Mouse (Mus musculus) liver, embryonic 16.5 days (tissue): ENCODE data around the gene Pemt. TPM values are rescaled to one million over a fixed set of nuclear protein-coding genes. Genes with fewer than 3 reads are reported as not detected.

ENCODE experiments used
- ATAC-seq: fragments of 200-750 bp; cut with Nextera tagmentation; 2 replicates; pipeline ENCODE4 v1.8.0; 2017; ENCODE audit warnings: low read depth, mild to moderate bottlenecking, moderate number of reproducible peaks, moderate library complexity
- H3K27ac ChIP-seq: fragments of 300-500 bp; sonication (generic); 2 replicates; pipeline ENCODE4 v1.5.1; 2014; ENCODE audit warnings: mild to moderate bottlenecking, low read length
- H3K27me3 ChIP-seq: fragments of 300-500 bp; sonication (generic); 2 replicates; pipeline ENCODE4 v1.6.1; 2014; ENCODE audit warnings: low read depth, low read length, mixed read lengths; ENCODE audit not compliant: control insufficient read depth, insufficient read depth
- H3K36me3 ChIP-seq: fragments of 300-500 bp; sonication (generic); 2 replicates; pipeline ENCODE4 v1.6.1; 2014; ENCODE audit warnings: mild to moderate bottlenecking; ENCODE audit not compliant: control insufficient read depth, insufficient read depth
- H3K4me1 ChIP-seq: fragments of 300-500 bp; sonication (generic); 2 replicates; pipeline ENCODE4 v1.6.1; 2014; ENCODE audit warnings: low read depth, low read length, mixed read lengths; ENCODE audit not compliant: control insufficient read depth
- H3K4me2 ChIP-seq: fragments of 300-500 bp; sonication (generic); 2 replicates; pipeline ENCODE4 v1.6.1; 2014; ENCODE audit warnings: low read depth, low read length, mixed read lengths
- H3K4me3 ChIP-seq: fragments of 300-500 bp; sonication (generic); 2 replicates; pipeline ENCODE4 v1.5.1; 2014; ENCODE audit warnings: low read depth, mild to moderate bottlenecking, low read length
- H3K9ac ChIP-seq: fragments of 300-500 bp; sonication (generic); 2 replicates; pipeline ENCODE4 v1.6.1; 2014; ENCODE audit warnings: low read depth, low read length
- H3K9me3 ChIP-seq: fragments of 300-500 bp; sonication (generic); replicated peaks from 2 replicates; pipeline ENCODE4 v1.6.1; 2016; ENCODE audit warnings: low read length; ENCODE audit not compliant: control insufficient read depth
- WGBS: fragments of 180-500 bp; shearing (Covaris S2); extraction: QIAGEN DNeasy Blood & Tissue Kit; methylation state at CpG from one replicate; pipeline ENCODE4 v1.1.7; 2014; ENCODE audit not compliant: insufficient replicate concordance; 5-methylcytosine and 5-hydroxymethylcytosine counted together
- polyA plus RNA-seq: library from polyadenylated mRNA; unstranded; fragments of >200 nt; fragmentation: Nextera tagmentation; extraction: Ambion mirVana; gene quantifications from 2 replicates; pipeline ENCODE4 v1.2.1, GENCODE M21; 2015

Pemt gene
- polyA plus RNA-seq, result 43.1 and 63.2 TPM in 2 replicates

DNA sequence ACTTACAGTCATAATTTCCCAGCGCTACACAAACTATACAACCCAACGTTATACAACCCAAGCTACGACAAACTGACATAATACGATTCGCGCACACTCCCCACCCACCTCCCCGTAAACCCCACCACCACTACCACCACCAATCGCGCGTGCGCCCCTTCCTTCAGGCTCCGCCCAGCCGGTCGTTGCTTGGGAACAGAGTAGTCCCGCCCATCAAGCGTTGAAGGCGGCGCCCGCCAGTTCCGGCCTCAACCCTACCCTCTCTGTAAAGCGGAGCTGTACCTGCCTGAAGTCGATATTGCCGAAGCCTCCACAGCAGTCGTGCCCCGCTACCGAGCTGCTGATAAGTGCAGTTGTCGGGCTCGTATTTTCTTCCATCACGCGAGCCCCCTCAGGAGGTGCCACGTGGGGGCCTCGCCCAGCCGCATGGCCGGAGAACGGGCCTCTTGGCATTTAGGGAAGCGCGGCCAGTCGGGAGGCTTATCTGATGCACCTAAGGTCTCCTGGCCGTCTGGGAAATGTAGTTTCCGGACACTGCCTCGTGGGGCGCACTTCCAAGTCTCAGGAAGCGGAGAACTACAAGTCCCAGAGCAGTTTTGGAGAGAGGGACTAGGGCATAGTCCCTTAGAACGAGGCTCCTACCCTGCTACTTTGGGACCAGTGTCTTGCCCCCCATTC is at the start of gene Pemt:
Gene Pemt (minus strand): TSS at position 432 of the 678 bp plus-strand sequence.
- peak within 1 kb of the TSS; percentile 70 for H3K9ac ChIP-seq
- H3K27ac ChIP-seq, result peak within 1 kb of the TSS; percentile 88
- ATAC-seq, result peak; percentile 96
- H3K4me3 ChIP-seq, result peak within 1 kb of the TSS; percentile 71
- H3K4me1 ChIP-seq, result peaks cover 13% of the 10 kb centered on the region
- H3K4me2 ChIP-seq, result peak within 1 kb of the TSS; percentile 96
- H3K9me3 ChIP-seq, result no peaks in the 10 kb centered on the region
- no peaks in the 10 kb centered on the region for H3K36me3 ChIP-seq
- H3K27me3 ChIP-seq, result no peaks in the 10 kb centered on the region
- under 1% methylated on average over 44 of the region's 44 CpGs for WGBS

DNA sequence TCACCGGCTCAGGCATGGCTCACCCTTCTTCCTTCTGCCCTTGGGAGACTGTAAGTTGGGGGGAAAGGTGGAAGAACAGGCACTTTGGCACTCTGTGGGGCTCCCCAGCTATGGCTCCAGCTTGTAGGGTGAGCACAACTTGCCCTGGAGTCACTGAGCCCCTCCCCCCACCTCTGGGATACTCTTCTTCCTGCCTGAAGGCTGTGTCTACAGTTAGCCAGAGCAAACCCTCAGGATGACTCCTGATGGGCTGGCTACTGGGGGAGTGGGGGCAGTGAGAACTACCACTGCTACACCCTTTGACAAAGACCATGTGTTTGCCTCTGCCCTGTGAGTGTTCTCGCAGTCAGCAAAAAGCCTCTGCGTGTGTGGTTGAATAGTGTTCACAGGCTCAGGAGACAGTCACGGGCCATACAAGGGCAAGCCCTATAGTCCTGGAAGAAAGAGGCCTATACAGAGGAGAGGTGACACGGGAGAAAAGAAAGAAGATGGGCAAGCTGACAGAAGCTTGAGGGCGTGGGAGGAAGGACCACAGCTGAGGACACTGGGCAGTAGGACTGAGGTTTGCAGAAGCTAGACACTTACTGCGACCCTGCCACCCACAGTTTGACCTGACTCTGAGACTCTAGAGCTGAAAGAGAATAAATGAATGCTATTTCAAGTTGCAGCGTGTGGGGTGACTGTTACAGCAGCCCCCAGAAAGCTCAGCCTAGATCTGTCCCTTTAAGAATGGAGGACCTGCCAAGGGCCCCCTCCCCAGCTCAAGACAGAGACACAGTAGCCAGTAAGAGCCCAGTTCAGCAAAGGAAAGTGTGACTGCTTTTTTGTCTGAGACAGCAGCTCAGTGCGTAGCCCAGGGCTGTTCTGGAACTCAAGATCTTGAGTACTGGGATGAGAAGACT is 48.9 kb upstream of the Pemt start:
- Histone ChIP-seq H3K4me1 (peaks cover 20% of the 10 kb centered on the region), H3K4me2 (no peak overlapping the region), H3K36me3 (no peaks in the 10 kb centered on the region), H3K9me3 (no peaks in the 10 kb centered on the region), H3K9ac (no peak overlapping the region), H3K27ac (no peak overlapping the region), H3K27me3 (no peaks in the 10 kb centered on the region), H3K4me3 (no peak overlapping the region)
- no peak for ATAC-seq
- 56% methylated on average over 9 of the region's 9 CpGs for WGBS

DNA sequence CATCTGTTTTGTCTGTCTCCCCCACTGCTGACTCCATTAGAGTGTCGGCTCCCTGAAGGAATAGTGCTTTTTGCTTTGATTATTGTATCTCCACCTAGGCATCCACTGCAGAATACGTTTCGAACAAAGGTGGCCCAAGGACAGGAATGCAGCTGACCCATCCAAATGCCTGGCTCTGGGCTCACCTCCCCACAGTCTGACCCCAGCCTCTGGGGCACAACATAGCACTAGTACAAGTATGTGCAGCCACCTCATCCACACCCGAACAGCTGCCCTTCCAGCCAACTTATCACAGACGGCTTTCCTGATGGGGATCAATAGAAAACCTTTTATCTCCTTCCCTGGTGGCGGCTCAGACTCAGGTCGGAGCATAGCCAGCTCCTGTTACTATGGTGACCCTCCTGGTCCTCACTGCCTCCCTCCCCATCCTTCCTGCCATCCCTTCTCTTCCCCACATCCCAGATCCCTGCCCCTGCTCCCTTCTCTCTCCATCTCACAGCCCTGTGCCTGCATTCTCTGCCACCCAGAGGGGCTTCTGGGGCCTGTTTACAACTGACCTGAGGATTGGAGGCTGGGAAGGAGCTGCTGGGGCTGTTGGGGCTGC is 47.8 kb upstream of the Pemt start:
- H3K36me3 ChIP-seq, result no peaks in the 10 kb centered on the region
- 58% methylated on average over 7 of the region's 7 CpGs for WGBS
- no peak overlapping the region for H3K27ac ChIP-seq
- no peak overlapping the region for H3K4me3 ChIP-seq
- peaks cover 12% of the 10 kb centered on the region for H3K4me1 ChIP-seq
- H3K4me2 ChIP-seq, result no peak overlapping the region
- no peaks in the 10 kb centered on the region for H3K27me3 ChIP-seq
- no peak for ATAC-seq
- no peak overlapping the region for H3K9ac ChIP-seq
- no peaks in the 10 kb centered on the region for H3K9me3 ChIP-seq

DNA sequence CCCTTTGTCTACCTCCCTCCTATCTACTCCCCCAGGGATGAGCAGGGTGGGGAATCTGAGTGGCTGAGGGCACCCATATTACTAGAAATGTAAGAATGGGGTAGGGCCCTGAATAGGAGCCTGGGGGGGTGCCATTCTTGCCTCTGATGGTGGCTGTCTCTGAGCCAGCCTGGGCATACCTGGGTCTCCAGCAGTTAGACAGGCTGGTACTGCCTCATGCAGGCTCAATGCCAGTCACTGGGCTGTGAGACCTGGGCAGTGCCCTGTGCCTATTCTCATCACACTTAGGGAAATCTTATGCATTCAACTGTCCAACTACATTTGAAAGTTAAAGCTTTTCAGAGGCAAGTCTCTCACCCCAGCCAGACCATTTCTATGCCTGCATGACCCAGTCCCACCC is 46.9 kb upstream of the Pemt start:
- Histone ChIP-seq H3K9me3 (no peaks in the 10 kb centered on the region), H3K4me1 (peaks cover 12% of the 10 kb centered on the region), H3K36me3 (no peaks in the 10 kb centered on the region), H3K27me3 (no peaks in the 10 kb centered on the region), H3K9ac (no peak overlapping the region), H3K4me3 (no peak overlapping the region), H3K27ac (no peak overlapping the region), H3K4me2 (no peak overlapping the region)
- no peak for ATAC-seq

DNA sequence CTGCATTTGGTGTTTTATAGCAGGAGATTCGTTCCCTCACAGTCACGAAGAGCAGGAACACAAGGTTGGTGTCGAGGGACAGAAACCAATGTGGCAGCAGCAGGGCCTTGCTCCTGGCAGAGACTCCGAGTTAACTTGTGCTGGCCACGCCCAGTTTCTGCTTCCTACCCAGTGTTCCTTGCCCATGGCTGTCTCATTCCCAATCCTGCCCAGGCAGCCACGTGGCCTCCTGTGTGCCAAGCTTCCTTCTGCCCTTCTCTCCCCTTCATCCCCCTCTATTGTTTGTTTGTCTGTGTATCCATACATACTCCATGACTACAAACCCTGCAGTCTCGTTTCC is 45.1 kb upstream of the Pemt start:
- WGBS, result 42% methylated on average over 7 of the region's 7 CpGs
- H3K9me3 ChIP-seq, result no peaks in the 10 kb centered on the region
- H3K27me3 ChIP-seq, result no peaks in the 10 kb centered on the region
- H3K36me3 ChIP-seq, result no peaks in the 10 kb centered on the region
- no peak overlapping the region for H3K27ac ChIP-seq
- peaks cover 12% of the 10 kb centered on the region for H3K4me1 ChIP-seq
- no peak for ATAC-seq
- H3K9ac ChIP-seq, result no peak overlapping the region
- no peak overlapping the region for H3K4me3 ChIP-seq
- H3K4me2 ChIP-seq, result no peak overlapping the region

DNA sequence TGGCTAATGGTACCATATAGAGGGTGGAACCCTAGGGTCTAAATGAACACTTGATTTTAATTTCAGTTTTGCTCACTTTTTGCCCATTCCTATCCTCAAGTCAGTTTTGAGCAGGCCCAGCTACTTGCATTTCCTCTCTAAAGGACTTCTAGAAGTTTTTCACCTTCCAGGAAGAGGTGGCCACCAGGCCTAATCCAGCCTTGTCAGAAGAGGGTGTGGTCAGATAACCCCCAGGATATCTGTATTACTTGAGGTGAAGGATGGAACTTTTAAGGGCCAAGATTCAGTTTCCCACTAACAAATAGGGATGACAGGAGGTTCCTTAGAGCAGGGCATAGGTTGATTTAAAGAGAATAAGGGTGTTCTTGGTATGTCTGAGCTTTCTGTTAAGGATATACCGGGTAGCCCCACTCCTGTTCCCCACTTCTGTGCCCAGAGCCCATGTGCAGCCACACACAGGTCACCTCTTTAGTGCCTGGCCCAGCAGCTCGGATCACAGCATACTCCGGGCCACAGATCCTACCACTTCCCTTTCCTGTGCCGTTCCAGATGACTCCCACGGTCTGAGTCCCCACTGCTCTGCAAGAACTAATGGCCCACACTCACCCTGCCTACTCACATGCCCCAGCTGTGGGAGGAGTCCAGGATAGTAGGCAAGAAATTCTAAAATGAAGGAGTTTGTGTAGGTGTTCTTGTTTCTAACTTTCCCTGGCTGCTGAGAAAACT is 44.6 kb upstream of the Pemt start:
- ATAC-seq, result no peak
- Histone ChIP-seq H3K27ac (no peak overlapping the region), H3K9ac (no peak overlapping the region), H3K4me1 (peaks cover 12% of the 10 kb centered on the region), H3K4me3 (no peak overlapping the region), H3K4me2 (no peak overlapping the region), H3K9me3 (no peaks in the 10 kb centered on the region), H3K27me3 (no peaks in the 10 kb centered on the region), H3K36me3 (no peaks in the 10 kb centered on the region)
- WGBS, result 24% methylated on average over 5 of the region's 5 CpGs

DNA sequence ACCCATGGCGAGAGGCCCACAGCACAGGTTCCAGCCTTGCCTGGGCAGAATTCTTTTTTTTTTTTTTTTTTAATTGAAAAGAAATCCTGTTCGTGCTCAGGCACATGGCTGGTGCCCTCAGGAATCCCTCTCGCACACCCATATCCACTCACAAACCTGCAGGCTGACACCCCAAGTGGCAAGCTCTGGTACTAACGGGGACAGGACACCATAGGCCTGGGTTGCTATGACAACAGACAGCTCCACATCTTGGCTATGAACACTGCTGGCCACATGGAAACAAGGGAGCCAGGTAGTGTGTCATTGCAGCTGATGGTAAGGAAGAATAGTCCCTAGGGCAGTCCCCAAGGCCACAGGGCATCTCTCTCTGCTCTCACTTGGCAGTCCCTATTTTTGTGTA is 42.7 kb upstream of the Pemt start:
- no peak overlapping the region for H3K4me2 ChIP-seq
- no peak overlapping the region for H3K27ac ChIP-seq
- no peaks in the 10 kb centered on the region for H3K36me3 ChIP-seq
- 47% methylated on average over 4 of the region's 4 CpGs for WGBS
- peaks cover 12% of the 10 kb centered on the region for H3K4me1 ChIP-seq
- H3K9ac ChIP-seq, result no peak overlapping the region
- H3K27me3 ChIP-seq, result no peaks in the 10 kb centered on the region
- no peak overlapping the region for H3K4me3 ChIP-seq
- H3K9me3 ChIP-seq, result no peaks in the 10 kb centered on the region
- no peak for ATAC-seq

DNA sequence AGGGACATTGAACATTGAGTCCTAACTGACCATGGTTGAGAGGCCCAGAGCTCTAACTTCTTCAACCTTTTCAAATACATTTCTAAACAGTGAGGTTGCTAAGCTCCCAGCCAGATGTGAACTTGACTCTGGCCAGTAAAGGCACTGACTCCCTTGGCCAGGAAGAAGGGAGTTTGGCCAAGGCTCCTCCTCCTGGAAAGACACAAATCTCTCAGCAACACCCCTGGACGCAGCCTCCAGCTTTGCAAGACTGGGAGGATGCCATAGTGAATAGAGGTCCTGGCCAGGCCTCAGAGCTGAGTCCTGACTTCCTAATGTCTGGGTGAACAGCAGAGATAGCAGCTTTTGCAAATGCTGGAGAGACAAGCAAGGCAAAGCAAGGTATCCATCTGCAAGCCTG is 40.4 kb upstream of the Pemt start:
- 55% methylated on average over 1 of the region's 1 CpGs for WGBS
- no peaks in the 10 kb centered on the region for H3K27me3 ChIP-seq
- H3K4me3 ChIP-seq, result no peak overlapping the region
- no peaks in the 10 kb centered on the region for H3K9me3 ChIP-seq
- peaks cover 12% of the 10 kb centered on the region for H3K4me1 ChIP-seq
- no peaks in the 10 kb centered on the region for H3K36me3 ChIP-seq
- no peak for ATAC-seq
- H3K27ac ChIP-seq, result no peak overlapping the region
- H3K9ac ChIP-seq, result no peak overlapping the region
- no peak overlapping the region for H3K4me2 ChIP-seq
